Mouse (Mus musculus): Measurements from ENCODE around the gene Chst11.
A peak's percentile ranks its signal among the peaks of the same experiment; 100 is the strongest.

Gene Chst11

GRCm38 (mm10) chr10:83182573-83182960 is 197.3 kb downstream of the Chst11 start:
- peak; percentile 89 to 95 for DNase-seq

GRCm38 (mm10) chr10:83183634-83184479 is 198.6 kb downstream of the Chst11 start:
- no peak for DNase-seq

- DNase-seq, result peak; percentile 78 to 83
These were observed 199.3 kb downstream of the Chst11 start for GRCm38 (mm10) chr10:83184480-83185069.

GRCm38 (mm10) chr10:83185121-83185520 is 199.8 kb downstream of the Chst11 start:
- no peak for DNase-seq

GRCm38 (mm10) chr10:83186167-83186566 is 200.9 kb downstream of the Chst11 start:
- no peak for DNase-seq

- DNase-seq, result peak; percentile 52 to 71
These were observed 201.7 kb downstream of the Chst11 start for GRCm38 (mm10) chr10:83186984-83187383.

GRCm38 (mm10) chr10:83189071-83189470 is 203.8 kb downstream of the Chst11 start:
- DNase-seq, result no peak

DNA sequence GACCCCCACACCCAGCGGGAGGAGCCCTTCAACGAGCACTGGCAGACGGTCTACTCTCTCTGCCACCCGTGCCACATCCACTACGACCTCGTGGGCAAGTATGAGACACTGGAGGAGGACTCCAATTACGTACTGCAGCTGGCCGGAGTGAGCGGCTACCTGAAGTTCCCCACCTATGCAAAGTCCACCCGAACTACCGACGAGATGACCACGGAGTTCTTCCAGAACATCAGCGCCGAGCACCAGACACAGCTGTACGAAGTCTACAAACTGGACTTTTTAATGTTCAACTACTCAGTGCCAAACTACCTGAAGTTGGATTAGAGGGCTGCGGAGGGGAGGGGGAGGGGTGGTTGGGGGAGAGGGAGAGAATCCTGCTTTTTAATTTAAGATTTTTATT is 206.2 kb downstream of the Chst11 start:
- no peak for DNase-seq

- no peak for DNase-seq
These were observed 206.7 kb downstream of the Chst11 start for GRCm38 (mm10) chr10:83191982-83192381.

DNA sequence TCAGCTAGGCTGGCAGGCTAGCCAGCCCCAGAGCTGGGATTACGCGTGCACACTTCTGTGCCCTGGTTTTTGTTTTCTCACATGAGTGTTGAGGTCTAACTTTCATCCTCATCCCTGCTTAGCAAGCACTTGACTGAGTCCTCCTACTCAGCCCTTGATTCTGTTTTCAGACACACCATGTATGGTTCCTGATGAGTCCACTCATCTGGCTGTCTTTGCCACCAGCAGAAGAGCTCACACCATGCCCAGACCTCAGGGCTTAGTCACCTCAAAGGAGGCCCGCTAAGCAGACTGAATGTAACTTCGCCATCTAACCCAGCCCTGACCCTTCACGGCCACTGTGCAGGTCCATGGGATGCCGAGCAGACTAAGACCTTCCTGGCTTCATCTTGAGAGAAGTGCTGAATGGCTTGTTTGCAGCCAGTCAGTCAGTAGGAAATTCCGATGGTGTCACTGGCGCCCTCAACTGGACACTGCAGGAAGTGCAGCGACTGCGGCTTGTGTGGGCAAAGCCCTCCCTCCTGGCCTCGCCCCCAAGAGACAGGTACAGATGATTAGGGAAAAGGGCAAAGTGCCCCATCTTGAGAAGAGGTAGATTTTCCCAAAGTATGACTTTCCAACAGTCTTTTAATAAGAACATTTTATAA is 212.5 kb downstream of the Chst11 start:
- DNase-seq, result peak; percentile 88 to 91

- DNase-seq, result no peak
These were observed 213.4 kb downstream of the Chst11 start for GRCm38 (mm10) chr10:83198692-83199091.

DNA sequence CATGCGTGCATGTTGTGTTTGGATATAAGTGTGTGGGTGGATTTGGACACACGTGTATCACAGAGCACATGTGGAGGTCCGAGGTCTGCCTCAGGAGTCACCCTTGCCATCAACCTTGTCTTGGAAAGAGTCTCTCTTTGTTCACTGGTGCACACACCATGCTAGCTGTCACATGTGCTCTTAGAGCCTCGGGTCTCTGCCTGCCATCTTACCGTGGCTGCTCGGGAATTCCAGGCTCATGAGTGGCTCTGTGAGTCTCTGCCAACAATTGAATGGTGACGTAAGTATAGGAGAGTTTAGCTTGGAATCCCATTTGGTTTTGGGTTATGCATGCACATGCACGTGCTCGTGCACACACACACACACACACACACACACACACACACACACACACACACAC is 214.0 kb downstream of the Chst11 start:
- DNase-seq, result no peak

- DNase-seq, result no peak
These were observed 216.2 kb downstream of the Chst11 start for GRCm38 (mm10) chr10:83201525-83201924.

GRCm38 (mm10) chr10:83202906-83203702 is 217.8 kb downstream of the Chst11 start:
- peak in 1 of 2 experiments; percentile 47 for DNase-seq

GRCm38 (mm10) chr10:83208436-83208835 is 223.1 kb downstream of the Chst11 start:
- DNase-seq, result no peak

DNA sequence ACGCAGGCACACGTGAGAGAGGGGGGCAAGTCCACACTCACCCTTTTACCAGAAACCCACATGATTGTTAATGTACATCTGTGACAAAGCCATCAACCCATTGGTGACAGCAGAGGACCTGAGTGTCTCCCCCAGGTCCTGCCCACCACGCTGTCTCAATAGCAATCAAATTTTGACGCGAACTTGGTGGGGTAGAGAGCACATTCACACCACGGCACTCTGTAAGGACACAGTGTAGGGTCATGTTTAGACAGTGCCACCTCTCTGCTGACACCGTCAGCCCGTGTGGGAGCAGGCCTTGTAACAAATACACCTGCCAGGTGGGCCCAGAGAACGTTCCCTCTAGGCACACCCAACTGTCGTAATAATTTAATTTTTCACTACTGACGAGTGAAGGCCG is 224.1 kb downstream of the Chst11 start:
- no peak for DNase-seq

GRCm38 (mm10) chr10:83210122-83210521 is 224.8 kb downstream of the Chst11 start:
- DNase-seq, result no peak

DNA sequence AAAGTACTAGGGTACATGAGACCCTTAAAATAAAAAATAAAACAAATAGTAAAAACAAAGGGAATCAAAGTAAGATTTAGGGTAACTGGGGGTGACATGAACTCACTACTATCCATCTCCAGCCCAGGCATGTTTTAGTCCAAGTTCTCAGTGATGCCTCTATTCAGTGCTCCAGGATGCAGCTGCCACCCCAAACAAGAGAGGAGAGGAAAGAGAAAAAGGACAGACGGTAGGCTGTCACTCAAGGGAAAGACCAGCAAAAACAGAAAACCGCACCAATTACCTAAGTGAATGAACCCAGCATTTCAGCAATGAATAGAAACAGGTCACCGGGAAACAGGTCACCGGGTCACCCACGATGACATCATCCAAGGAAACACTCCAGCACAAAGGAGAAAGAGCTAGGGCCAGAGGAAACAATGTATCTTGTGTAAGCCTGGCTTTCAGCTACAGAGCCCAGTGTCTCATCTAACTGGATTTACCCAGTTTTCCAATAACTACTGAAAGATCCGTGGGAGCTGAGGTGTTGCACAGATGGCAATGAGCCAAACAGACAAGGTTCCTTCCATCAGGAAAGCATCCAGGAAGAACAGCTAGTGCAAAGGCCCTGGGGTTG is 225.8 kb downstream of the Chst11 start:
- DNase-seq, result no peak

DNA sequence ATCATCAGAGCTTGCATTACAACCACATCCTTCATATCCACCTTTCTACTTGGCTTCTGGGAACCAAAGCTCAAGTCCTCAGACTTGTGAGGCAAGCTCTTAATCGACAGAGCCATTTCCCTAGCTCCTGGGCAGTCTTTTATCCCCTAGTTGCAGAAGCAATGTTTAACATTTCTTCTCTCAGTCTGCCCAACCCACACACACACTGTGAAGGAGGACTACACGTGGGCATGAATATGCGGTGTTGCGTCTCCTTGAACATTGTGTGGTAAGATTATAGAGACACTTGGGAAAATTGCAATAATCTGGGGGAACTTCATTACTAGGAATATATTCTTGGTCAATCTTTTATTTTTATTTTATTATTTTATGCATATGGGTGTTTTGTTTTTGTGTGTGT is 227.3 kb downstream of the Chst11 start:
- no peak for DNase-seq

GRCm38 (mm10) chr10:83215559-83215958 is 230.3 kb downstream of the Chst11 start:
- DNase-seq, result no peak

DNA sequence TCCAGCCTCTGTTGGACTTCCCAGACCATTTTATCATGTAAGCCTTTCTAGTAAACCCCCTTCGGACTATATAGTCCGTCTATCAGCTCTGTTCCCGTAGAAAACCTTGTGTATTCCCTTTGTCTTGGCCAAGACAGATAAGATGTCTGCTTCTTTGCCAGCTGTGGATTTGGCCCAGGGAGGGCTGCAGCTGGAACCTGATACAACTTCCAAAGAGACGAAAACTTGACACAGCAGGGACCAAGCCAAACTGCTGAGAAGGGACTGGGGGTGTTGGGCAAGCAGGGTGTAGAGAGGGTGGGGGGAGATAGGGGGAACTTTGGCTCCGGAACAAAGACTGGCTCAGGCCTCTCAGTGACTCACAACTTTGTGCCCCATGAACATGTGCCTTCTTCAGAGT is 232.0 kb downstream of the Chst11 start:
- DNase-seq, result no peak

- DNase-seq, result no peak
These were observed 233.5 kb downstream of the Chst11 start for GRCm38 (mm10) chr10:83218778-83219177.

- peak; percentile 86 to 89 for DNase-seq
These were observed 234.4 kb downstream of the Chst11 start for GRCm38 (mm10) chr10:83219729-83220128.
